Mouse (Mus musculus) ES-E14 (cell line): ENCODE data around the gene Ccdc148.

Source experiments
- CHD2 ChIP-seq: IDR thresholded peaks from 2 replicates; pipeline ENCODE4 v1.6.1; 2014; ENCODE audit warnings: mild to moderate bottlenecking, low read depth, low read length, inconsistent platforms
- HCFC1 ChIP-seq: IDR thresholded peaks from 2 replicates; pipeline ENCODE4 v1.6.1; 2012; ENCODE audit warnings: low read length, inconsistent platforms, borderline replicate concordance; ENCODE audit not compliant: insufficient read depth
- ZC3H11A ChIP-seq: IDR thresholded peaks from 2 replicates; pipeline ENCODE4 v1.6.1; 2012; ENCODE audit warnings: low read depth, mild to moderate bottlenecking, inconsistent platforms, low read length, borderline replicate concordance
- ZNF384 ChIP-seq: IDR thresholded peaks from 2 replicates; pipeline ENCODE4 v1.6.1; 2012; ENCODE audit warnings: low read depth, low read length, inconsistent platforms

DNA sequence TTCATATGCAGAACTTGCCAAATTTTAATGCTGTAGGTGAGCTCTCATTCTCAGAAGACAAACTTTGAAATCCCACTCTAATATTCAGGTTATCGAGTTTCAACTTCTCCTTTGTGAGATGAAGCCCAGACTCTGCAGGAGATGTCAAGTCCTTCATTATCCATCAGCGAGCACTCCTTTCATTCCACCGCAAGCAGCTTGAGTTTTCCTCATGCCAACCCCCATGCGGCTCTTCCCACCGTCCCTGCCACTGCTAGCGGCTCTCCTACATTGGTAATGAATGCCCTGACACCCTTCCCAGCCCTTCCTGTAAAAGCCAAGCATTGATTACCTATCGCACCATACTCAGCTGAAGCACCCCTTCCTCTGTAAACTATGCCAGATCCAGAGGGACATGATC is 211.7 kb downstream of the Ccdc148 start:
- TF ChIP-seq CHD2 (no peak), HCFC1 (no peak), ZNF384 (no peak), ZC3H11A (no peak)
